Mouse (Mus musculus): Measurements from ENCODE around the gene Fam228b. TPM values are rescaled to one million over a fixed set of nuclear protein-coding genes. Genes with fewer than 3 reads are reported as not detected.
"Not testable (repeated sequence)": the region's sequence is repeated elsewhere in the genome, so short reads cannot be mapped to it uniquely, and the experiment has no call there.

Fam228b gene
- polyA plus RNA-seq, 1 experiment from 2014 or later = 6.1 TPM

DNA sequence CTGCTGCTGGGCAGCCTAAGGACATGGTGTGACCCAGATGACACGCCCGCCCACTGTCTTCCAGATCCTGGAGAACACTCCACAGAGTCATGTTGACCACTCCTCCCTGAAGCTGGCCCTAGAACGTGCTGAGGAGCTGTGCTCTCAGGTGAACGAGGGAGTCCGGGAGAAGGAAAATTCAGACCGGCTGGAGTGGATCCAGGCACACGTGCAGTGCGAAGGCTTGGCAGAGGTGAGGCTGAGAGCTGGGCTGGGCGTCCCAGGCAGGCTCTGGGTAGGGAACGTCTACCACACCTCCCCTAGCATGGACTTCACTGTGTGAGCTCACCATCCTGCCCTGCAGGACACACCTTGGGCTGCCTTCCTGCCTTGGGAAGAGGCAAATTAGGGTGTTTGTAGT, 62.2 kb downstream of the Fam228b start:
- no peak for ATAC-seq (replicated peaks)
- no peaks in the 10 kb centered on the region for H3K9me3 ChIP-seq
- no peaks in the 10 kb centered on the region for H3K27me3 ChIP-seq (replicated peaks)
- no peaks in the 10 kb centered on the region for H3K4me1 ChIP-seq
- no peak overlapping the region for H3K27ac ChIP-seq
- no peak overlapping the region for H3K9ac ChIP-seq
- peaks cover under 1% of the 10 kb centered on the region; the same call in 1 of the 2 replicates for H3K36me3 ChIP-seq (replicated peaks)
- no peak overlapping the region for H3K4me3 ChIP-seq
- no peak overlapping the region for H3K4me2 ChIP-seq
- WGBS = 92% methylated on average over 10 of the region's 10 CpGs

DNA sequence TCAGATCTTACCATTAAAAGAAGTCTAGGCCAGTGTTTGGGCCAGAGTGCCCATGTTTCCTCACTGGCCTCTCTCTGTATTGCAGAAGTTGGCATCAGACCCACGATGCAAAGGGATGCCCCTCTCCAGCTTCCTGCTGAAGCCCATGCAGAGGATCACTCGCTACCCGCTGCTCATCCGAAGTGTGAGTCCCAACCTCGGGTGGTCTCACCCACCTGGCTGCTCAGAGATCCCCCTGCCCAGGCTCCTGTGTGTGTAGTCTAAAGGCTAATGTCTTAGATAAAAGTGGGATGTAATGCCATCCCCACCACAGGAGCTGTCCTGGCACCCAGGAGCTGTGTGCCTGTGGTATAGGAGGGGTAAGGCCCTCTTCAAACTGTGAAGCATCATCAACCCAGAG, 62.9 kb downstream of the Fam228b start:
- H3K4me2 ChIP-seq = no peak overlapping the region
- H3K27me3 ChIP-seq (replicated peaks) = no peaks in the 10 kb centered on the region
- H3K9me3 ChIP-seq = no peaks in the 10 kb centered on the region
- H3K4me3 ChIP-seq = no peak overlapping the region
- H3K36me3 ChIP-seq (replicated peaks) = no peaks in the 10 kb centered on the region; the same call in 1 of the 2 replicates
- no peaks in the 10 kb centered on the region for H3K4me1 ChIP-seq
- no peak overlapping the region for H3K27ac ChIP-seq
- no peak for ATAC-seq (replicated peaks)
- H3K9ac ChIP-seq = no peak overlapping the region
- WGBS = 92% methylated on average over 5 of the region's 5 CpGs

DNA sequence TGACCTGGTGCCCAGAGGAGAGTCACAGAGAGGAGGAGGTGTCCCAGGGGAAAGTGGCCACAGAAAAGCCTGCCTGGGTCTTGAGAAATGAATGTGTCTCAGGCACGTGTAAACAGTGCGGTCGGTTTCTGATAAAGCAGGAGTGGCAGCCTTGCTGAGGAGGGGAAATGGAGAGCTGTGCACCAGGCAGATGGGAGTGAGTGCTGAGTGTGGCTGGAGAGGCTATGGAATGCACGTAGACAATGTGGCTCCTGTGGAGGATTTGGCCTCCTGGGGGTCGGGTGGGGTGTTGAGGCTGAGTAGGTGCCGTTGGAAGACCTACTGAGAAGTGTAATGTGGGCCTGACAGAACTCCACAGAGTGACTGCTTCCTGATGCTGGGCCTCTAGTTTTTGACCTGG, 63.4 kb downstream of the Fam228b start:
- H3K4me2 ChIP-seq; ATAC-seq (replicated peaks); H3K4me1 ChIP-seq; H3K27ac ChIP-seq; H3K36me3 ChIP-seq (replicated peaks); H3K9ac ChIP-seq; H3K4me3 ChIP-seq; H3K9me3 ChIP-seq; H3K27me3 ChIP-seq (replicated peaks): not testable (repeated sequence)
- 72% methylated on average over 6 of the region's 6 CpGs for WGBS

DNA sequence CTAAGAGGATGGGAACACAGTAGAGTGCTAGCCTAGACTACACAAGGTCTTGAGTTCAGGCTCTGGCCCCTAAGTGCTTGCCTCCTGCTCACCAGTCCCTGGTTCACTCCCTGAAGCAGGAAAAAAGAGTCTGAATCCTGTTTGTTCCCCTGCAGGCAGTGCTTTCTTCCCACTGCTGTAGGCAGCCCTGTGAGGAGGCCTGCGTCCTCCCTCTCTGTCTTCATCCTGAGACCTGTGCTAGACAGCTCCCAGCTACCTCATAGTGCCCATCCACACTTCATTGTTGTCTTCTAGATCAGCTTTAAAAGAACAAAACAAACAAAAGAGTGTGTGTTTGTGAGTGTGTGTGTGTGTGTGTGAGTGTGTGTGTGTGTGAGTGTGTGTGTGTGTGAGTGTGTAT, 74.5 kb downstream of the Fam228b start:
- ATAC-seq (replicated peaks) = no peak
- H3K4me3 ChIP-seq = no peak overlapping the region
- no peak overlapping the region for H3K9ac ChIP-seq
- no peak overlapping the region for H3K27ac ChIP-seq
- H3K27me3 ChIP-seq (replicated peaks) = no peaks in the 10 kb centered on the region
- H3K36me3 ChIP-seq (replicated peaks) = no peaks in the 10 kb centered on the region; the same call in 1 of the 2 replicates
- WGBS = 71% methylated on average over 1 of the region's 1 CpGs
- no peak overlapping the region for H3K4me2 ChIP-seq
- H3K9me3 ChIP-seq = no peaks in the 10 kb centered on the region
- H3K4me1 ChIP-seq = no peaks in the 10 kb centered on the region

DNA sequence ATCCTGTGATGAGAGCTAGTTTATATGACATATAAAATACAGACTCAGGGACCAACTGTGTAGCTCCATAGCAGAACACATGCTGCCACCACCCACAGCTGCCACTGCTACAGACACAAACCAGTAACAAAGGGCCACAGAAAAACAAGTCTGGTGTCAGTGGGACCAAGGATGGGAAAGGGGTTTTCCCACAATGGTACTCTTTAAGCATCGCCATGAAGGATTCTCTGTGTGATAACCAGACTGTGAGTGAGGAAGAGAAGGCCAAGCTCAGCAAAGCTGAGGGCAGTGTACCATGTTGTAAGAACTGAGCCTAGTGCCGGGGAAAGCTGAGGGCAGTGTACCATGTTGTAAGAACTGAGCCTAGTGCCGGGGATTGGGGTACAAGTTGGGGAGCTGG, 77.9 kb downstream of the Fam228b start:
- H3K4me2 ChIP-seq = no peak overlapping the region
- no peak overlapping the region for H3K9ac ChIP-seq
- no peaks in the 10 kb centered on the region for H3K27me3 ChIP-seq (replicated peaks)
- no peaks in the 10 kb centered on the region for H3K36me3 ChIP-seq (replicated peaks)
- ATAC-seq (replicated peaks) = no peak
- H3K4me3 ChIP-seq = no peak overlapping the region
- H3K9me3 ChIP-seq = no peaks in the 10 kb centered on the region
- H3K4me1 ChIP-seq = no peaks in the 10 kb centered on the region
- H3K27ac ChIP-seq = no peak overlapping the region
- WGBS = 84% methylated on average over 3 of the region's 3 CpGs

Other genes starting within 250 kb of the Fam228b start
- 21.9 and 25.0 TPM in 2 replicates for gene Itsn2, start 176.6 kb downstream of the Fam228b start, polyA plus RNA-seq (2015; fragmentation: Nextera tagmentation; extraction: Ambion mirVana)
- not detected in 2 replicates for gene Gm3625, start 176.3 kb downstream of the Fam228b start, polyA plus RNA-seq (2015; fragmentation: Nextera tagmentation; extraction: Ambion mirVana)
- gene Fam228a, start 30.8 kb downstream of the Fam228b start, polyA plus RNA-seq (2015; fragmentation: Nextera tagmentation; extraction: Ambion mirVana) = 1.0 and 1.3 TPM in 2 replicates
- gene Pfn4, start 245 bp downstream of the Fam228b start, polyA plus RNA-seq (2015; fragmentation: Nextera tagmentation; extraction: Ambion mirVana) = 12.9 and 13.8 TPM in 2 replicates
- gene Sf3b6, start 48.3 kb upstream of the Fam228b start, polyA plus RNA-seq (2015; fragmentation: Nextera tagmentation; extraction: Ambion mirVana) = 180 and 200 TPM in 2 replicates
- gene Fkbp1b, start 72.3 kb upstream of the Fam228b start, polyA plus RNA-seq (2015; fragmentation: Nextera tagmentation; extraction: Ambion mirVana) = 30.9 and 39.9 TPM in 2 replicates
- gene Wdcp, start 74.0 kb upstream of the Fam228b start, polyA plus RNA-seq (2015; fragmentation: Nextera tagmentation; extraction: Ambion mirVana) = 13.8 and 15.0 TPM in 2 replicates
- gene Mfsd2b, start 105.1 kb upstream of the Fam228b start, polyA plus RNA-seq (2015; fragmentation: Nextera tagmentation; extraction: Ambion mirVana) = 2.6 TPM in 2 replicates
- gene Ubxn2a, start 138.4 kb upstream of the Fam228b start, polyA plus RNA-seq (2015; fragmentation: Nextera tagmentation; extraction: Ambion mirVana) = 40.4 and 41.7 TPM in 2 replicates
- 11.2 and 11.3 TPM in 2 replicates for gene Atad2b, start 148.1 kb upstream of the Fam228b start, polyA plus RNA-seq (2015; fragmentation: Nextera tagmentation; extraction: Ambion mirVana)